Mouse (Mus musculus) gastrocnemius, adult 2 months (tissue): ENCODE measurements around the gene Cdc37l1. TPM values are rescaled to one million over a fixed set of nuclear protein-coding genes. Genes with fewer than 3 reads are reported as not detected.
A peak's percentile ranks its signal among the peaks of the same experiment; 100 is the strongest.

Experiments used
- DNase-seq: peaks from one replicate; pipeline ENCODE4 v3.0.0; 2022
- H3K27ac ChIP-seq: fragments of 200-600 bp; 2 replicates; pipeline ENCODE4 v1.8.1; 2022; ENCODE audit warnings: mild to moderate bottlenecking
- H3K4me3 ChIP-seq: fragments of 200-600 bp; 2 replicates; pipeline ENCODE4 v1.8.1; 2022; ENCODE audit warnings: mild to moderate bottlenecking, moderate library complexity
- CTCF ChIP-seq: fragments of 200-600 bp; IDR thresholded peaks from 2 replicates; pipeline ENCODE4 v1.8.1; 2022; ENCODE audit warnings: antibody characterized with exemption, mild to moderate bottlenecking, moderate library complexity
- intact Hi-C: fragments of 180-260 bp; cut with DNase I; formaldehyde crosslinking; loops from one replicate; pipeline ENCODE4 v1.15.1; 2025
- long read RNA-seq, 2 experiments: library from polyadenylated mRNA; stranded (forward); transcript quantifications; one replicate each; pipeline ENCODE4 v2.0.0; 2021
- total RNA-seq, 2 experiments: library from RNA; stranded (reverse); gene quantifications; 2 replicates each; pipeline ENCODE4 v1.2.3; 2021

Gene Cdc37l1
- total RNA-seq, result 10 to 100 TPM; 44.8 to 55.5 TPM
- long read RNA-seq, experiment 1, full-length matches to known transcripts, result 87 of 118 reads
- long read RNA-seq, experiment 1, partial matches to known transcripts, result 4 of 118 reads
- long read RNA-seq, experiment 1, other reads (novel, unspliced or antisense), result 27 of 118 reads
- long read RNA-seq, experiment 2, full-length matches to known transcripts, result 96 of 124 reads
- long read RNA-seq, experiment 2, partial matches to known transcripts, result 4 of 124 reads
- long read RNA-seq, experiment 2, other reads (novel, unspliced or antisense), result 24 of 124 reads

DNA sequence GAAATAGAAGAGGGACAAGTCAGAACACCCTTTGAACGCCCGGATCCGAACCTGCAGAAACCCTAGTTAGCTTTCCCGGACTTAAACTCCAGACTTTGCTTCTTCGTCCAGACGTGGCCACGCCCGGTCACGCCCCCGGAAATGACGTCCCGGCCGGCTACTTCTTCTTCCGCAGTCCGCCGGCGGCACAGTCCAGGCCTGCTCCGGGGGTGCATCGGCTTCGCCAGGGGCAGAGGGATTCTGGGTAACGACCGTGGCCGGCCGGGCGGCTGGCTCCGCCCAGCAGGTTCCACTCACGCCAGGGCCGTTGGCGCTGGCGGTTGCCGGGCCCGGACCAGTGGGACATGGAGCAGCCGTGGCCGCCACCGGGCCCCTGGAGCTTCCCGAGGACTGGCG lies at the start of gene Cdc37l1:
Cdc37l1 (plus strand) TSS at position 159 of the 396 bp plus-strand sequence.
- Histone ChIP-seq H3K27ac (peak within 1 kb of the TSS; percentile 97), H3K4me3 (peak within 1 kb of the TSS; percentile 88)
- no peak for TF ChIP-seq CTCF
- intact Hi-C loops, result loop anchor here (5.0 kb wide), 2 partner anchors 57 to 978 kb away; partner anchors contain the start of genes Ak3 and Rfx3
- DNase-seq, result peak; percentile 100

DNA sequence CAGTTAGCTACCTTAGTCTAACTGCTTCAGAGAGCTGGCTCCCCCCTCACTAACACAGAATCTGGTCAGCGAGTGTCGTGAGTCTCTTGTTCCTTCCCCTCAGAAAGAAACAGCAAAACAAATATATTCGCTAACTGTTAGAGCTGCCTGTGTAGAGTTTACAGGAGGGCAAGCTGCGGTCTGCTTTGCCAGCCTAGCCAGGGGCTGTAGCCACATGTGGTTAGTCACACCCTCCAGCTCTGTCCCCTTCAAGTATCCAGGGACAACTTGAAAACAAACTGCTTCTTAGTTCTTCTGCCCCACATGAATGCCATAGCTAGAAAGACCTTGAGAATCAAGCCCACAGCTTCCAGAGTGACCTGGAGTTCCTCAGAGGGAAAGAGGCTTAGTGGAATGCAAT lies 48.9 kb upstream of the Cdc37l1 start:
- intact Hi-C loops, result no loop called here
- no peak overlapping the region for H3K4me3 ChIP-seq
- no peak overlapping the region for H3K27ac ChIP-seq
- no peak for TF ChIP-seq CTCF
- DNase-seq, result no peak

DNA sequence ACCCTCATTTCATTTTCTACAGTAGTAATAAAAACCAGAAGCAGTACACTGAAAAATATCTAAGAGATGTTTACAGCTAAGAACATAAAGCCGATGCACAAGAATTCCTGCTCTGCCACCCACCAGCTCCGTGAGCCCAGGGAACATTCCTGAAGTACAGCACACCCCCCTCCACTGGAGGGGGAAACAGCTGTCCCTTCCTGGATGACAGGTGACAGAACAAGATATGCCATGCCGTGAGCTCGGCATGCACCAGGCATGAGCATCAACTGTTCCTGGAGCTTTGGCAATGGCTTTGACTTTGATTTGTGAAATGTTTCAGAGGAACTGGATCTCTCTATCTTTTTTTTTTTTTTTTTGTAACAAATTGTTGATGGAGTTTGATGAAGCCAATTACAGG lies 43.4 kb upstream of the Cdc37l1 start:
- Histone ChIP-seq H3K4me3 (no peak overlapping the region), H3K27ac (no peak overlapping the region)
- DNase-seq, result peak; percentile 22
- intact Hi-C loops, result no loop called here
- no peak for TF ChIP-seq CTCF

DNA sequence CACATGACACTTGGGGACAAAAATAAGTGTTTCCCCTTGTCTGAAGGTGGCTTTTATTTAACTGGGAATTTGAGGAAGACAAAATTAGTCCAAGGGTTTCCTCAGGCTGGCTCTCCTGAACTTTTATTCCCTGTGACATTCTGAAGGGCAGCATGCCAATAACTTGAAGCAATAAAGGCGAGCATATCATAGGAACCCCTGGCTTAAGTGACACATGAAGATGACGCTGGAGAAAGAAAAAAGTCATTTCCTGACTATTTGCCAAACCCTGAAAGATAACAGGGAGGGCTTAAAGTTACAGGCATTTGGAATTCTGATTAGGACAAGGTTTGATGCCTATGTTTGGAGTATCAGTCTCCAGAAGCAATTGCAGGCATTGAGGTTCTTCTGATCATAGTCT lies 42.8 kb upstream of the Cdc37l1 start:
- H3K4me3 ChIP-seq, result no peak overlapping the region
- DNase-seq, result no peak
- TF ChIP-seq CTCF, result no peak
- H3K27ac ChIP-seq, result no peak overlapping the region
- intact Hi-C loops, result no loop called here

DNA sequence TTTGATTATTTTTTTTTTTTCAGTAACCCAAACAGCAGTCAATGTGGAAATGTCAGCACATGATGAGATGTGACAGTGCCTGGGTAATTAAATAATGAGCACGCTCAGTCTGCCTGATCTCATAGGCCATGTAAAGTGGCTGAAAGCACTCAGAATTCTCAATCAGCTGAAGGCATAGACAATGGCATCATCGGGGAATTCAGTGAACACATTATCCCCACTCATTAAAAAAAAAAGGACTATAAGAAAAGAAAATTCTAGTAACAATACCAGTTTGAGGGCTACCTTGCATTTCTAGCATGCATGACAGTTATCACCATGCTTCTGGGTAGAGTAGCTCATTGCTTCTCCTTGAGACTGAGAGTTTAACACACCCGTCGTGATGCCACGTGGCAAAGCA lies 38.9 kb upstream of the Cdc37l1 start:
- Histone ChIP-seq H3K27ac (no peak overlapping the region), H3K4me3 (no peak overlapping the region)
- DNase-seq, result no peak
- no peak for TF ChIP-seq CTCF
- intact Hi-C loops, result no loop called here

DNA sequence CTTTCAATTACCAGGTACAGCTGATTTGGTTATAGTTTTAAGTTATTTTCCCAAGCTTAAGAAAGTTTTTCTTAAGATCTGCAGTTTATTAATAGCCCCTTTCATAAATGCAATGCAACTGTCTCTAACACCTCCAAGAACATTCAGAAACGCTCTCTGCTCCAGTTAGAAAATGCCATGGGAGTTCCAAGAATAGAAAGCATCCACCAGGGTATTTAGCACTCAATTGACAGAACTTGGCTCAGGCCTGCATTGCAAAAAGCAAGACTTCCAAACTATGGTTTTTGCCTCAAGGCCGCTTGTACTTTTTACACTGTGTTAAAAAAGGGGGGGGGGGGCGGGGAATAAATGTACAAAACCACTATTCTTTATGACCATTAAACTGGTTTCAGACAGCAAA lies 27.0 kb upstream of the Cdc37l1 start:
- intact Hi-C loops, result loop anchor here (1.0 kb wide), 1 partner anchor 392 kb away; no protein-coding TSS in a partner anchor
- no peak for TF ChIP-seq CTCF
- H3K4me3 ChIP-seq, result peak overlapping the region; percentile 93
- DNase-seq, result no peak
- H3K27ac ChIP-seq, result peak overlapping the region; percentile 85

DNA sequence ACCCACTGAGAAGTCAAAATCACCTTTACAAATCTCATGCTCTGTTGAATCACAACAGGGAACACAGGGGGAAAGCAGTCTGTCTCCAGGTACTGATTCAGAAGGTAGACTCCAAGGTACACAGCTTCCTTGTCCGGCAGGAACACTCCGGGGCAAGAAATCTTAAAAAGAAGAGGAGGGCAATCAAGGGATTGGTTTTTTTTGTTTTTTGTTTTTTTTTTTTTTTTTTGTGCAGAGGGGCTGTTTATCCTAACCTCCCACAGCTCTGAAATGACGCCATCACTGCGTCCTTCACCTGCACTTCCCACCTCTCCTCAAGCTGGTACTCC lies 26.7 kb upstream of the Cdc37l1 start:
- H3K4me3 ChIP-seq, result peak overlapping the region; percentile 93
- no peak for TF ChIP-seq CTCF
- intact Hi-C loops, result loop anchor here (1.0 kb wide), 1 partner anchor 392 kb away; no protein-coding TSS in a partner anchor
- H3K27ac ChIP-seq, result peak overlapping the region; percentile 85
- no peak for DNase-seq

DNA sequence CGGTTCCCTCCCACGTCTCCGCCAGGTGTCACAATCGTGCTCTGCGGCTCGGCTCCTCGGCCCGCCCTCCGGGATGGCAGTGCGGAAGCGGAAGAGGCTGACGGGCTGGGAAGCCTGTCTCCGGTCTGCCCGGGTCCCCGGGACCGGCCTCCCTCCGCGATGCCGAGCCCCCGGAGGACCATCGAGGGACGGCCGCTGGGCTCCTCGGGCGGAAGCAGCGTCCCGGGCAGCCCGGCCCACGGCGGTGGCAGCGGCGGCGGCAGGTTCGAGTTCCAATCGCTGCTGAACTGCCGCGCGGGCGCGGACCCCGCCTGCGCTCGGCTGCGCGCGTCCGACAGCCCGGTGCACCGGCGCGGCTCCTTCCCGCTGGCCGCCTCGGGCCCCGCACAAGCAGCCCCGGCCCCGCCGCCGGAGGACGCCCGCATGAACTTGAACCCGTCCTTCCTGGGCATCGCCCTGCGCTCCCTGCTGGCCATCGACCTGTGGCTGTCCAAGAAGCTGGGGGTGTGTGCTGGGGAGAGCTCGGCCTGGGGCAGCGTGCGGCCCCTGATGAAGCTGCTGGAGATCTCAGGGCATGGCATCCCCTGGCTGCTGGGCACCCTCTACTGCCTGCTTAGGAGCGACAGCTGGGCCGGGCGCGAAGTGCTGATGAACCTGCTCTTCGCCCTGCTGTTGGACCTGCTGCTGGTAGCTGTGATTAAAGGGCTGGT lies 26.2 kb upstream of the Cdc37l1 start, which contains the start of gene Plpp6:
Plpp6 (plus strand) TSS at position 112 of the 710 bp plus-strand sequence.
- Histone ChIP-seq H3K4me3 (peak within 1 kb of the TSS; percentile 93), H3K27ac (peak within 1 kb of the TSS; percentile 85)
- peak; percentile 88 for DNase-seq
- intact Hi-C loops, result loop anchor here (1.0 kb wide), 1 partner anchor 391 kb away; no protein-coding TSS in a partner anchor
- peak; percentile 62 for TF ChIP-seq CTCF

DNA sequence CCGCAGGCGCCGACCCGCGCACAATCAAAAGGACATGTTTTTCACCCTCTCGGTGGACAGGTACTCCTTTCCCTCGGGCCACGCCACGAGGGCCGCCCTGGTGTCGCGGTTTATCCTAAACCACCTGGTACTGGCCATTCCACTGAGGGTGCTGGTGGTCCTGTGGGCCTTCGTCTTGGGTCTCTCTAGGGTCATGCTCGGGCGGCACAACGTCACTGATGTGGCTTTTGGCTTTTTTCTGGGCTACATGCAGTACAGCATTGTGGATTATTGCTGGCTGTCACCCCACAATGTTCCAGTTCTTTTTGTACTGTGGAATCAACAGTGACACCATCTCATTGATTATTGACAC lies 25.6 kb upstream of the Cdc37l1 start:
- DNase-seq, result no peak
- Histone ChIP-seq H3K4me3 (peak overlapping the region; percentile 93), H3K27ac (peak overlapping the region; percentile 85)
- no peak for TF ChIP-seq CTCF
- intact Hi-C loops, result no loop called here

DNA sequence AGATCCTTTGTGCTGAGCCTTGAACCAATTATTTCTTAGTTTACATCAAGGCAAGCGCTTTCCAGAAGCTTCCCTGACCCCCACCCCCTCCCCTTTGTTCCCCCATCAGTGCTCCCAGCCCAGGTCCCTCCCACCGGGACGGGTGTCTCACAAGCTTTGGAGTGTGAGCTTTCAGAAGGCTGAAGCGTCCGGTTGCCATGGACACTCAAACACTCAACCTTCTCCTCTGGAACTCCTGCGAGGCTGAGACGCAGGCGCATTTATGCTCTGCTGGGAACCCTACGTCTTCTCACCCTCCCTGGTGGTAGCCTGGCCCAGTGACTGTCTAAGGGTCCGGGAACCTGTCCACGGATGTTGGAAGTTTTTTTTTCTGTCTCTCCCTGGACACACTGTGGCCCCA lies 22.5 kb upstream of the Cdc37l1 start, which contains the start of gene 4430402I18Rik:
4430402I18Rik (minus strand) TSS at position 149 of the 400 bp plus-strand sequence.
- no peak within 1 kb of the TSS for H3K4me3 ChIP-seq
- DNase-seq, result no peak
- TF ChIP-seq CTCF, result no peak
- intact Hi-C loops, result no loop called here
- no peak within 1 kb of the TSS; the same call in 1 of the 2 replicates for H3K27ac ChIP-seq

DNA sequence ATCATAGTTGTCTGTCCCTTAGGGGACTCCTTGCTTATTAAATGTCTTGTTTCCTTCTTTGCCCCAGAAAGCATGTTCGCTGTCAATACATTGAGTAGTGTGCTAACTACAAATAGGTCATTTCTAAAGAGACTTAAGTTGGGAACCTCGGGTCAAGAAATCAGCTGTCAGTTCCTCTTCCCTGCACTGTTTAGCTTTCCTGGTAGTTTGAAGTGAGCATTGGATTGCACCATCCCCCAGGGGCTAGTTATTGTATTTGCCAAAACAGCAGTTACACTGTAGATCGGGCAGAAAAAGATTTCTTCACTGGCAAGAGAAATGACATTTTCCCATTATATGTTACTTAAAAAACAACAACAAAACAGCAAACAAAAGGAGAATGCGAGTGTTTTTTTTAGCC lies 22.0 kb upstream of the Cdc37l1 start:
- no peak overlapping the region for H3K4me3 ChIP-seq
- no peak for TF ChIP-seq CTCF
- intact Hi-C loops, result no loop called here
- no peak overlapping the region; the same call in 1 of the 2 replicates for H3K27ac ChIP-seq
- no peak for DNase-seq

DNA sequence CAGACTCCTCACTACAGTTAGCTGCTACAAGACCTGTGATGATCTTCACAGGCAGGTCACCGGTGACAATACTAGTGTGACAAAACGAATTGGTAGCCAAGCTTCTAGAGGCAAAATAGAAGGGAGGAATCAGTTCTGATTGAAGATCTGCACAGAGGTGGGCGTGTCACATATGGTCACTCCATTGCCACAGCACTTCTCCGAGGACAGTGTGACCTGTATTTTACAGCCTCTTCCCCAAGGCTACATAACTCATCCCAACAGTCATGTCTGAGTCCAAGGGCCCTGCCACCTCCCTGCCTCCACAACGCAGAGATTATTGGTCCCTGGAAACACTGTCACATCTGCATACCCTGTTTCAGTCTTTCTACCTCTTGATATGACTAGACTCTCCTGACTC lies 20.9 kb upstream of the Cdc37l1 start:
- no peak for DNase-seq
- H3K27ac ChIP-seq, result peak overlapping the region; percentile 69; the same call in 1 of the 2 replicates
- H3K4me3 ChIP-seq, result no peak overlapping the region
- intact Hi-C loops, result no loop called here
- TF ChIP-seq CTCF, result no peak

DNA sequence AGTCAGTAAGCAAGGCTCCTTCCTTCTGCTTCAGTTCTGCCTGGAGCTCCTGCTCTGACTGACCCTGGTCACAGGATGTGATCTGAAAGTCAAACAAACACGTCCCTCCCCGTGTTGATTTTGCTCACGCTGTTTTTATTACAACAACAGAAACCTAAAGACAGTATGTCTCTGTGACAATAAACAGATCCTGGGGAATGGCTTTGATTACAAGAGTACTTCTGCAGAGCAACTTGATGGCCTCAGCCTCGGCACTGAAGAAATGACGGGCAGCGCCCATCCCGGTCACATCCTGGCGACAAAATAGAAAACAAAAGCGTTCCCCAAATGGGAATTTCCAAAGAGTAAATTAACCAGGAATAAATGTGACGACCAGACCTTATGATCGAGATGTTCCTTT lies 19.9 kb upstream of the Cdc37l1 start:
- Histone ChIP-seq H3K27ac (peak overlapping the region; percentile 69), H3K4me3 (peak overlapping the region; percentile 19; the same call in 1 of the 2 replicates)
- no peak for TF ChIP-seq CTCF
- intact Hi-C loops, result loop anchor here (5.0 to 10.0 kb wide), 2 partner anchors 282 to 535 kb away; partner anchors contain the start of gene Jak2
- no peak for DNase-seq
